Mouse (Mus musculus): ENCODE measurements around the gene Kazald1. TPM values are rescaled to one million over a fixed set of nuclear protein-coding genes. Genes with fewer than 3 reads are reported as not detected.
A peak's percentile ranks its signal among the peaks of the same experiment; 100 is the strongest.

Gene Kazald1
- polyA plus RNA-seq (2012; ENCODE audit: insufficient read depth, insufficient read length, low replicate concordance, missing spikeins), result not detected in 2 replicates

GRCm38 (mm10) chr19:45074580-45075322 lies at the start of gene Kazald1:
Kazald1 (plus strand) TSS chr19:45075241.
- under 1% methylated on average over 45 of the region's 45 CpGs for WGBS
- Histone ChIP-seq H3K4me1 (ENCODE audit: control insufficient read depth, insufficient read depth, low read length) (peaks cover 22% of the 10 kb centered on the region), H3K4me3 (ENCODE audit: insufficient read depth, low read depth, low read length) (peak within 1 kb of the TSS; percentile 99), H3K27ac (ENCODE audit: insufficient read depth, low read depth, low read length) (peak within 1 kb of the TSS; percentile 100)
- TF ChIP-seq CTCF (IDR thresholded peaks at IDR 0.05; ENCODE audit: insufficient read depth, low read depth, low read length) (no peak), POLR2A (IDR thresholded peaks at IDR 0.05; ENCODE audit: insufficient read depth, low read depth, low read length) (peak; percentile 92)

DNA sequence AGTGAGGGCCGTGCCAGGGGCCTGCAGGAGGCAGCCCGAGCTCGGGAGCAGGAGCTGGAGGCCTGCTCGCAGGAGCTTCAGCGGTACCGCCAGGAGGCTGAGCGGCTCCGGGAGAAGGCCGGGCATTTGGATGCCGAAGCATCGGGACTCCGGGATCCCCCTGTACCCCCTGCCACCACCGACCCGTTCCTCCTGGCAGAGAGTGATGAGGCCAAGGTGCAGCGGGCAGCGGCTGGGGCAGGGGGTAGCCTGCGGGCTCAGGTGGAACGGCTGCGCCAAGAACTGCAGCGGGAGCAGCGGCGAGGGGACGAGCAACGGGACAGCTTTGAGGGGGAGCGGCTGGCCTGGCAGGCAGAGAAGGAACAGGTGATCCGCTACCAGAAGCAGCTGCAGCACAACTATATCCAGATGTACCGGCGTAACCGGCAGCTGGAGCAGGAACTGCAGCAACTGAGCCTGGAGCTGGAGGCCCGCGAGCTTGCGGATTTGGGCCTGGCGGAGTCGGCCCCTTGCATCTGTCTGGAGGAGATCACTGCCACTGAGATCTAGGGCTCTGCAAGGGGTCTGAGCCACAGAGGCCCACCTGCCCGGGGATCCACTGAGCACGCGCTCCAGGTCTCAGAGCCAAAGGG lies 49.0 kb upstream of the Kazald1 start:
- WGBS, result 93% methylated on average over 37 of the region's 37 CpGs
- peaks cover 23% of the 10 kb centered on the region for H3K4me1 ChIP-seq (ENCODE audit: control insufficient read depth, insufficient read depth, low read length)
- H3K4me3 ChIP-seq (ENCODE audit: insufficient read depth, low read depth, low read length), result no peak overlapping the region
- TF ChIP-seq POLR2A (IDR thresholded peaks at IDR 0.05; ENCODE audit: insufficient read depth, low read depth, low read length) (no peak), CTCF (IDR thresholded peaks at IDR 0.05; ENCODE audit: insufficient read depth, low read depth, low read length) (no peak)
- H3K27ac ChIP-seq (ENCODE audit: insufficient read depth, low read depth, low read length), result no peak overlapping the region

- Histone ChIP-seq H3K4me1 (ENCODE audit: control insufficient read depth, insufficient read depth, low read length) (peaks cover 20% of the 10 kb centered on the region), H3K4me3 (ENCODE audit: insufficient read depth, low read depth, low read length) (no peak overlapping the region), H3K27ac (ENCODE audit: insufficient read depth, low read depth, low read length) (no peak overlapping the region)
- 79% methylated on average over 6 of the region's 6 CpGs for WGBS
- TF ChIP-seq CTCF (IDR thresholded peaks at IDR 0.05; ENCODE audit: insufficient read depth, low read depth, low read length) (no peak), POLR2A (IDR thresholded peaks at IDR 0.05; ENCODE audit: insufficient read depth, low read depth, low read length) (no peak)
These were observed 47.9 kb upstream of the Kazald1 start for GRCm38 (mm10) chr19:45026958-45027670.

DNA sequence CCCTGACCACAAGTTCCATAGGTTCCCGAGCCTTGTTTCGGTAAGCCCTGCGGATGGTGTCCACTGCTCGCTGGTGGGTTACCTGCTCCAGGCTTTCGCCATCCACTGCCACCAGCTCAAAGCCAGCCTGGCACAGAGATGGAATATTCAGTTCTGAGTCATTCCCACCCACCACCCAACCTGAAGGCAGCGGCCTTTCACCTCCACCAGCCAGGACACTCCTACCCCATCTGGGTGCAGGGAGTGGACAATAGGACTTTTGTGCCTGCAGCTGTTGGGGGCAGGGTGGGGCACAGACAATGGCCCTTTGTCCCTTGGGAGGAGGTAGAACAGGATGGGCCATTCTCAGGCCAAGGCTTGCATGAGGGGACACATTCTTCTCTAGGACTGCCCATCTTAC lies 47.2 kb upstream of the Kazald1 start:
- Histone ChIP-seq H3K27ac (ENCODE audit: insufficient read depth, low read depth, low read length) (no peak overlapping the region; the same call in 1 of the 2 replicates), H3K4me1 (ENCODE audit: control insufficient read depth, insufficient read depth, low read length) (peaks cover 19% of the 10 kb centered on the region), H3K4me3 (ENCODE audit: insufficient read depth, low read depth, low read length) (no peak overlapping the region)
- WGBS, result 82% methylated on average over 6 of the region's 6 CpGs
- TF ChIP-seq CTCF (IDR thresholded peaks at IDR 0.05; ENCODE audit: insufficient read depth, low read depth, low read length) (no peak), POLR2A (IDR thresholded peaks at IDR 0.05; ENCODE audit: insufficient read depth, low read depth, low read length) (no peak)

- Histone ChIP-seq H3K27ac (ENCODE audit: insufficient read depth, low read depth, low read length) (peak overlapping the region; percentile 32; the same call in 1 of the 2 replicates), H3K4me3 (ENCODE audit: insufficient read depth, low read depth, low read length) (0 out of 2 replicates have a peak overlapping the region, but pooled peaks have one; percentile 0), H3K4me1 (ENCODE audit: control insufficient read depth, insufficient read depth, low read length) (peaks cover 19% of the 10 kb centered on the region)
- 70% methylated on average over 19 of the region's 19 CpGs for WGBS
- TF ChIP-seq CTCF (IDR thresholded peaks at IDR 0.05; ENCODE audit: insufficient read depth, low read depth, low read length) (no peak), POLR2A (IDR thresholded peaks at IDR 0.05; ENCODE audit: insufficient read depth, low read depth, low read length) (no peak)
These were observed 46.3 kb upstream of the Kazald1 start for GRCm38 (mm10) chr19:45028746-45029145.

- Histone ChIP-seq H3K4me1 (ENCODE audit: control insufficient read depth, insufficient read depth, low read length) (peaks cover 19% of the 10 kb centered on the region), H3K4me3 (ENCODE audit: insufficient read depth, low read depth, low read length) (no peak overlapping the region), H3K27ac (ENCODE audit: insufficient read depth, low read depth, low read length) (no peak overlapping the region)
- WGBS, result 79% methylated on average over 7 of the region's 9 CpGs
- TF ChIP-seq CTCF (IDR thresholded peaks at IDR 0.05; ENCODE audit: insufficient read depth, low read depth, low read length) (no peak), POLR2A (IDR thresholded peaks at IDR 0.05; ENCODE audit: insufficient read depth, low read depth, low read length) (no peak)
These were observed 45.5 kb upstream of the Kazald1 start for GRCm38 (mm10) chr19:45029571-45029970.

DNA sequence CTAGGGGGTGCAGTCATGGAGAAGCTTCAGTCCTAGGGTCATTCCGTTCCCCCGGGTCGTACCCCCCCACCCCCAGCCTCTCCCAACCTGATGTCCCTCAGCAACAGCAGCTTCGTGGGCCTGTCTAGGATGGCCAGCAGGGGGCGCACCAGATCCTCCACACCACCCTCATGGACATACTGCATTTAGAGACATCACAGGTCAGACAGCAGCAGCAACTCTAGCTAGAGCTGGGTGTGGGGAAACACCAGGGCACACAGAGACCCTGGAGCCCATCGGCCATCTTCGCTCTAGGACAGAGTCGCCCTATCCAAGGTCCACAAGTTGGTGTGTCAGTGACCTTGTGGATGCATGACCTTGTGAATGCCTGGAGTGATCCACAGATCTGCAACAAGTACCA lies 44.9 kb upstream of the Kazald1 start:
- peaks cover 19% of the 10 kb centered on the region for H3K4me1 ChIP-seq (ENCODE audit: control insufficient read depth, insufficient read depth, low read length)
- WGBS, result 35% methylated on average over 8 of the region's 8 CpGs
- H3K4me3 ChIP-seq (ENCODE audit: insufficient read depth, low read depth, low read length), result no peak overlapping the region
- H3K27ac ChIP-seq (ENCODE audit: insufficient read depth, low read depth, low read length), result no peak overlapping the region
- TF ChIP-seq CTCF (IDR thresholded peaks at IDR 0.05; ENCODE audit: insufficient read depth, low read depth, low read length) (peak; percentile 77; the same call in 1 of the 2 replicates), POLR2A (IDR thresholded peaks at IDR 0.05; ENCODE audit: insufficient read depth, low read depth, low read length) (no peak)

DNA sequence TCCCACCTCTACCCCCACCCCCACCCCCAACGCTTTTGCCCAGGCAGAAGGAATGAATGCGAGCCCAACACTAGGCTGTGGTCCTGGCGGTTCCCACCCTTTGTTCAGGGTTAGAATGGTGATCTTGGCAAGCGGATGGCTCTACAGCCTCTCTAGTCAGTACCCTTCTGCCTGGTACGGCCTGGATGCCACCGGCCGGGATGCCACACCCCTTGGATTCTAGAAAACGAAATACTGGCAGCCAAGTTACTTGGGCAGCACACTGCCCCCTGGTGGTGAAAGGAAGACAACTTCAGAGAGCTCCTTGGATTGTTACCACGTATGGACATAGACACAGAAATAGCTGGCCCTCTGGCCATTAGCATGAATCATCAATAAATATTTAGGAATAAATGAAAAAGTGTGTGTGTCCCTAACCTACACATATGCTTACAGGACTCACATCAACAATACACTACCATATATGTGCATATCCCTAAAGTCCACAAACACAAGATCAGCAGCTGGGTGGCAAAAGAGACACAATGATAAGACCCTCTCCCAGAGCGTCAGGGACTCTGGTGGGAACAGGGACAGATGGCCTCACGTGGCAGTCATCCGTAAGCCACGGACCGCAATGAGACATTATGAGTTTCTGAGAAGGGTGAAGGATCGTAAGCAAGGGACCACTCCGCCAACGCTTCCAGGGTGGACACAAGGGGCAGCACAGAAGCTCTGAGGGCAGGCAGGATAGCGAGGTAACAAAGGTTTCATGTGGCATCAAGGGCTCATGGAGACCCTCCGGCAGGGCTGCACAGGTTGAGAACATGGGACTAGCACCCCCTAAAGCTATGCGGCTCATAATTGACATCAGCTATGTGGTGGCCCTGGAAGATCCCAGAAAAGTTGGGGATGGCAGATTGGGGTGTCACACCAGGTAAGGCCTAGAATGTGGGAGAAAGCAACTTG lies 44.0 kb upstream of the Kazald1 start:
- TF ChIP-seq CTCF (IDR thresholded peaks at IDR 0.05; ENCODE audit: insufficient read depth, low read depth, low read length), result peak; percentile 32
- no peak for TF ChIP-seq POLR2A (IDR thresholded peaks at IDR 0.05; ENCODE audit: insufficient read depth, low read depth, low read length)
- Histone ChIP-seq H3K4me1 (ENCODE audit: control insufficient read depth, insufficient read depth, low read length) (peaks cover 19% of the 10 kb centered on the region), H3K27ac (ENCODE audit: insufficient read depth, low read depth, low read length) (no peak overlapping the region), H3K4me3 (ENCODE audit: insufficient read depth, low read depth, low read length) (peak overlapping the region; percentile 39)
- 37% methylated on average over 20 of the region's 20 CpGs for WGBS

Measured in olfactory bulb, adult 2 months (tissue).